Mouse (Mus musculus) liver, postnatal 0 days (tissue): ENCODE measurements around the gene 3110082I17Rik. TPM values are rescaled to one million over a fixed set of nuclear protein-coding genes. Genes with fewer than 3 reads are reported as not detected.

Experiments
- ATAC-seq: fragments of 200-750 bp; cut with Nextera tagmentation; 2 replicates; pipeline ENCODE4 v1.8.0; 2017; ENCODE audit warnings: mild to moderate bottlenecking, moderate library complexity
- DNase-seq: peaks from one replicate; pipeline ENCODE4 v3.0.0-alpha.2; 2016
- H3K27ac ChIP-seq: fragments of 300-500 bp; sonication (generic); 2 replicates; pipeline ENCODE4 v1.5.1; 2014; ENCODE audit warnings: antibody characterized with exemption, moderate library complexity, mild to moderate bottlenecking, low read depth
- H3K27me3 ChIP-seq: fragments of 300-500 bp; sonication (generic); 2 replicates; pipeline ENCODE4 v1.6.1; 2014; ENCODE audit warnings: low read length, control low read depth, mixed read lengths; ENCODE audit not compliant: insufficient read depth
- H3K36me3 ChIP-seq: fragments of 300-500 bp; sonication (generic); replicated peaks from 2 replicates; pipeline ENCODE4 v1.6.1; 2014; ENCODE audit warnings: mild to moderate bottlenecking, control low read depth, low read length, moderate library complexity, mixed read lengths; ENCODE audit not compliant: insufficient read depth
- H3K4me1 ChIP-seq: fragments of 300-500 bp; sonication (generic); 2 replicates; pipeline ENCODE4 v1.6.1; 2014; ENCODE audit warnings: antibody characterized with exemption, mild to moderate bottlenecking, control low read depth; ENCODE audit not compliant: insufficient read depth
- H3K4me2 ChIP-seq: fragments of 300-500 bp; sonication (generic); 2 replicates; pipeline ENCODE4 v1.6.1; 2014; ENCODE audit warnings: low read depth, mild to moderate bottlenecking, low read length, moderate library complexity, mixed read lengths
- H3K4me3 ChIP-seq: fragments of 300-500 bp; sonication (generic); 2 replicates; pipeline ENCODE4 v1.5.1; 2014; ENCODE audit warnings: low read depth, low read length
- H3K9ac ChIP-seq: fragments of 300-500 bp; sonication (generic); replicated peaks from 2 replicates; pipeline ENCODE4 v1.6.1; 2014; ENCODE audit warnings: mild to moderate bottlenecking, moderate library complexity
- H3K9me3 ChIP-seq: fragments of 300-500 bp; sonication (generic); 2 replicates; pipeline ENCODE4 v1.6.1; 2016; ENCODE audit warnings: mild to moderate bottlenecking, control low read depth, low read length, mixed read lengths
- CTCF ChIP-seq: sonication (generic); IDR thresholded peaks from 2 replicates; pipeline ENCODE4 v1.5.1; 2016; ENCODE audit warnings: antibody characterized with exemption, low read depth
- EP300 ChIP-seq: IDR thresholded peaks from 2 replicates; pipeline ENCODE4 v1.6.1; 2016; ENCODE audit warnings: antibody characterized with exemption, low read depth, mild to moderate bottlenecking
- WGBS: fragments of 180-500 bp; shearing (Covaris S2); extraction: QIAGEN DNeasy Blood & Tissue Kit; methylation state at CpG from one replicate; pipeline ENCODE4 v1.1.7; 2014; ENCODE audit not compliant: insufficient replicate concordance; 5-methylcytosine and 5-hydroxymethylcytosine counted together
- polyA plus RNA-seq: library from polyadenylated mRNA; unstranded; fragments of >200 nt; fragmentation: Nextera tagmentation; extraction: Ambion mirVana; gene quantifications from 2 replicates; pipeline ENCODE4 v1.2.1, GENCODE M21; 2015

Gene 3110082I17Rik
- polyA plus RNA-seq, 1 experiment from 2014 or later, result 9.5 TPM

- ATAC-seq, result no peak
- H3K27ac ChIP-seq, result no peak overlapping the region
- no peak overlapping the region for H3K4me2 ChIP-seq
Measured at GRCm38 (mm10) chr5:139448025-139448424, 12.3 kb downstream of the 3110082I17Rik start.

GRCm38 (mm10) chr5:139445258-139445657 is 15.1 kb downstream of the 3110082I17Rik start:
- H3K4me3 ChIP-seq, result no peak overlapping the region
- ATAC-seq (no peak), DNase-seq (no peak)
- peaks cover 14% of the 10 kb centered on the region for H3K4me1 ChIP-seq
- no peaks in the 10 kb centered on the region for H3K9me3 ChIP-seq
- WGBS, result 78% methylated on average over 8 of the region's 8 CpGs
- no peaks in the 10 kb centered on the region for H3K27me3 ChIP-seq
- H3K36me3 ChIP-seq, result no peaks in the 10 kb centered on the region
- H3K27ac ChIP-seq, result no peak overlapping the region
- H3K9ac ChIP-seq, result no peak overlapping the region
- TF ChIP-seq EP300 (no peak), CTCF (peak; percentile 30)
- no peak overlapping the region for H3K4me2 ChIP-seq

More at GRCm38 (mm10) chr5:139448025-139448424, 12.3 kb downstream of the 3110082I17Rik start:
- no peak overlapping the region for H3K4me3 ChIP-seq
- TF ChIP-seq CTCF (no peak), EP300 (no peak)
- 67% methylated on average over 6 of the region's 6 CpGs for WGBS
- H3K27me3 ChIP-seq, result no peaks in the 10 kb centered on the region
- no peaks in the 10 kb centered on the region for H3K36me3 ChIP-seq
- no peak for DNase-seq
- no peaks in the 10 kb centered on the region for H3K9me3 ChIP-seq
- no peak overlapping the region for H3K9ac ChIP-seq
- peaks cover 14% of the 10 kb centered on the region for H3K4me1 ChIP-seq

GRCm38 (mm10) chr5:139442962-139443361 is 17.4 kb downstream of the 3110082I17Rik start:
- no peak overlapping the region for H3K4me2 ChIP-seq

GRCm38 (mm10) chr5:139442428-139442827 is 17.9 kb downstream of the 3110082I17Rik start:
- peaks cover 4% of the 10 kb centered on the region; the same call in 1 of the 2 replicates for H3K4me1 ChIP-seq
- no peak overlapping the region for H3K4me3 ChIP-seq
- DNase-seq (no peak), ATAC-seq (no peak)
- TF ChIP-seq CTCF (no peak), EP300 (no peak)
- no peak overlapping the region for H3K27ac ChIP-seq
- no peaks in the 10 kb centered on the region for H3K27me3 ChIP-seq
- WGBS, result 85% methylated on average over 12 of the region's 12 CpGs
- H3K36me3 ChIP-seq, result no peaks in the 10 kb centered on the region
- no peak overlapping the region for H3K4me2 ChIP-seq
- no peak overlapping the region for H3K9ac ChIP-seq
- no peaks in the 10 kb centered on the region for H3K9me3 ChIP-seq

More at GRCm38 (mm10) chr5:139442962-139443361, 17.4 kb downstream of the 3110082I17Rik start:
- ATAC-seq (no peak), DNase-seq (no peak)
- Histone ChIP-seq H3K36me3 (no peaks in the 10 kb centered on the region), H3K9me3 (no peaks in the 10 kb centered on the region), H3K4me3 (no peak overlapping the region), H3K9ac (no peak overlapping the region), H3K4me1 (0 out of 2 replicates have a peak, but pooled peaks cover 2% of the 10 kb centered on the region), H3K27ac (no peak overlapping the region), H3K27me3 (no peaks in the 10 kb centered on the region)
- TF ChIP-seq CTCF (no peak), EP300 (no peak)
- 70% methylated on average over 4 of the region's 4 CpGs for WGBS

- H3K4me3 ChIP-seq, result no peak overlapping the region
- DNase-seq, result no peak
- H3K4me1 ChIP-seq, result peaks cover 4% of the 10 kb centered on the region; the same call in 1 of the 2 replicates
- H3K27ac ChIP-seq, result no peak overlapping the region
- no peak overlapping the region for H3K9ac ChIP-seq
- no peaks in the 10 kb centered on the region for H3K9me3 ChIP-seq
- no peak for ATAC-seq
- no peaks in the 10 kb centered on the region for H3K27me3 ChIP-seq
- TF ChIP-seq CTCF, result no peak
- TF ChIP-seq EP300, result no peak
- 85% methylated on average over 2 of the region's 2 CpGs for WGBS
- no peaks in the 10 kb centered on the region for H3K36me3 ChIP-seq
- no peak overlapping the region for H3K4me2 ChIP-seq
Measured at GRCm38 (mm10) chr5:139441726-139442018, 18.7 kb downstream of the 3110082I17Rik start.

- no peak for ATAC-seq
- TF ChIP-seq CTCF (no peak), EP300 (no peak)
- Histone ChIP-seq H3K9me3 (no peaks in the 10 kb centered on the region), H3K4me1 (peaks cover 4% of the 10 kb centered on the region; the same call in 1 of the 2 replicates), H3K4me2 (no peak overlapping the region), H3K36me3 (no peaks in the 10 kb centered on the region), H3K9ac (no peak overlapping the region), H3K4me3 (no peak overlapping the region), H3K27ac (no peak overlapping the region), H3K27me3 (no peaks in the 10 kb centered on the region)
- no peak for DNase-seq
- WGBS, result 85% methylated on average over 11 of the region's 11 CpGs
Measured at GRCm38 (mm10) chr5:139440926-139441725, 19.2 kb downstream of the 3110082I17Rik start.
